Mouse (Mus musculus) gastrocnemius, postnatal 14 days (tissue): ENCODE results near the gene Ino80. TPM values are rescaled to one million over a fixed set of nuclear protein-coding genes. Genes with fewer than 3 reads are reported as not detected.

Source experiments
- DNase-seq: peaks from one replicate; pipeline ENCODE4 v3.0.0; 2021; ENCODE audit warnings: mixed read lengths
- intact Hi-C: fragments of 180-260 bp; cut with DNase I; formaldehyde crosslinking; loops from one replicate; pipeline ENCODE4 v1.15.1; 2025; ENCODE audit warnings: low total_unique reads
- total RNA-seq, 2 experiments: library from RNA; stranded (reverse); gene quantifications; 2 replicates each; pipeline ENCODE4 v1.2.3; 2021

Gene Ino80
- total RNA-seq, 2 experiments from 2014 or later: 11.1 to 11.6 TPM

- DNase-seq: no peak
- intact Hi-C loops: no loop called here
These were observed 148.9 kb downstream of the Ino80 start for GRCm38 (mm10) chr2:119328546-119328945.

- intact Hi-C loops: no loop called here
- no peak for DNase-seq
These were observed 149.5 kb downstream of the Ino80 start for GRCm38 (mm10) chr2:119327942-119328526.

GRCm38 (mm10) chr2:119327102-119327480 lies 150.4 kb downstream of the Ino80 start:
- peak; percentile 47 for DNase-seq
- intact Hi-C loops: no loop called here

- no peak for DNase-seq
- intact Hi-C loops: no loop called here
These were observed 151.1 kb downstream of the Ino80 start for GRCm38 (mm10) chr2:119326161-119327101.

- DNase-seq: peak; percentile 59
- intact Hi-C loops: no loop called here
These were observed 151.8 kb downstream of the Ino80 start, which contains the start of gene Dll4 for GRCm38 (mm10) chr2:119325568-119326143. Gene Dll4 (plus strand): TSS chr2:119325784.

- no peak for DNase-seq
- intact Hi-C loops: no loop called here
These were observed 152.7 kb downstream of the Ino80 start for GRCm38 (mm10) chr2:119324576-119325318.

GRCm38 (mm10) chr2:119323866-119324575 lies 153.5 kb downstream of the Ino80 start:
- intact Hi-C loops: no loop called here
- no peak for DNase-seq

Other genes starting within 250 kb of the Ino80 start
- gene Ppp1r14d, start 247.8 kb downstream of the Ino80 start, total RNA-seq: not detected
- gene Spint1, start 240.3 kb downstream of the Ino80 start, total RNA-seq: under 1 TPM in 1 of 2 experiments, not detected in 1; 0.64 TPM
- not detected for gene Rhov, start 206.4 kb downstream of the Ino80 start, total RNA-seq
- 1 to 10 TPM; 8.3 to 8.9 TPM for gene Vps18, start 188.9 kb downstream of the Ino80 start, total RNA-seq
- 10 to 100 TPM; 10.4 to 12.9 TPM for gene Dll4, start 151.9 kb downstream of the Ino80 start, total RNA-seq
- 10 to 100 TPM; 10.5 to 47.4 TPM for gene Chac1, start 126.5 kb downstream of the Ino80 start, total RNA-seq
- under 1 TPM; 0.13 to 0.35 TPM for gene Exd1, start 69.9 kb upstream of the Ino80 start, total RNA-seq
- gene Chp1, start 70.0 kb upstream of the Ino80 start, total RNA-seq: 10 to 100 TPM; 53.3 to 60.3 TPM
- gene Nusap1, start 140.6 kb upstream of the Ino80 start, total RNA-seq: 1 to 10 TPM; 3.1 TPM
- 1 to 10 TPM in 1 of 2 experiments, under 1 TPM in 1; 0.82 to 1.2 TPM for gene Oip5, start 140.8 kb upstream of the Ino80 start, total RNA-seq
- gene Ndufaf1, start 185.1 kb upstream of the Ino80 start, total RNA-seq: 10 to 100 TPM; 40.8 to 47.7 TPM
- gene Rtf1, start 197.4 kb upstream of the Ino80 start, total RNA-seq: 10 to 100 TPM; 22.3 to 23.0 TPM